ENCODE assay signal across 8 mouse cellular contexts in genomic region chr17:29615024-29615551, GRCm38 (mm10). TPM values are rescaled to one million over a fixed set of nuclear protein-coding genes. Genes with fewer than 3 reads are reported as not detected.
DNase-seq lines count a peak whose midpoint lies in the region; ATAC-seq and TF ChIP-seq lines count a peak whose summit lies in the region.

No protein-coding gene starts in this region.

- intact Hi-C loops in heart, adult 2 months (cut with DNase I), result loop anchor here (2.0 kb wide), 1 partner anchor 46 kb away; the partner anchor contains the start of gene Cmtr1

- no peaks in the 10 kb centered on the region for H3K27me3 ChIP-seq in heart, adult 2 months (ENCODE audit: control insufficient read depth, insufficient read depth, low read length)
- H3K27me3 ChIP-seq in embryonic facial prominence, embryonic 12.5 days, result no peaks in the 10 kb centered on the region
- no peaks in the 10 kb centered on the region for H3K27me3 ChIP-seq in limb, embryonic 10.5 days (ENCODE audit: low read depth, poor library complexity, severe bottlenecking)
- H3K27me3 ChIP-seq in neural tube, embryonic 14.5 days (ENCODE audit: control insufficient read depth, insufficient read depth, low read length), result no peaks in the 10 kb centered on the region; the same call in 1 of the 2 replicates

- no peak for DNase-seq in heart, adult 2 months
- no peak for DNase-seq in heart, adult 9 months (ENCODE audit: low spot score in 2 of 2)
- no peak for DNase-seq in limb, embryonic 10.5 days (ENCODE audit: low spot score)
- DNase-seq in cerebellum, adult 8-10 months, result no peak
- no peak for DNase-seq in thymus, postnatal 25 days

- peak; percentile 21 for ATAC-seq in CD4-positive, CD25-positive, alpha-beta regulatory T cell, adult 4 months
- ATAC-seq in embryonic facial prominence, embryonic 12.5 days (ENCODE audit: insufficient number of reproducible peaks, insufficient read depth, low FRiP score, low TSS enrichment), result no peak; the same call in 1 of the 2 replicates
- ATAC-seq in neural tube, embryonic 14.5 days (ENCODE audit: low read depth), result peak; percentile 64; the same call in 1 of the 2 replicates

- 1% methylated on average over 42 of the region's 43 CpGs for WGBS in heart, adult 2 months
- WGBS in embryonic facial prominence, embryonic 12.5 days, result 0% methylated on average over 41 of the region's 43 CpGs
- under 1% methylated on average over 43 of the region's 43 CpGs for WGBS in limb, embryonic 10.5 days
- under 1% methylated on average over 43 of the region's 43 CpGs for WGBS in neural tube, embryonic 14.5 days

- H3K36me3 ChIP-seq in heart, adult 2 months (ENCODE audit: control insufficient read depth, insufficient read depth, low read length), result no peaks in the 10 kb centered on the region
- H3K36me3 ChIP-seq in embryonic facial prominence, embryonic 12.5 days, result peaks cover 16% of the 10 kb centered on the region
- H3K36me3 ChIP-seq in limb, embryonic 10.5 days, result peaks cover 33% of the 10 kb centered on the region
- no peaks in the 10 kb centered on the region for H3K36me3 ChIP-seq in neural tube, embryonic 14.5 days (ENCODE audit: control insufficient read depth, insufficient read depth, low read length)

- no peaks in the 10 kb centered on the region for H3K9me3 ChIP-seq in embryonic facial prominence, embryonic 12.5 days
- H3K9me3 ChIP-seq in limb, embryonic 10.5 days (replicated peaks), result no peaks in the 10 kb centered on the region
- no peaks in the 10 kb centered on the region for H3K9me3 ChIP-seq in neural tube, embryonic 14.5 days (ENCODE audit: control insufficient read depth, low read length)

- peak overlapping the region; percentile 96 for H3K9ac ChIP-seq in heart, adult 2 months (ENCODE audit: low read depth, low read length)
- H3K9ac ChIP-seq in embryonic facial prominence, embryonic 12.5 days, result peak overlapping the region; percentile 97
- H3K9ac ChIP-seq in neural tube, embryonic 14.5 days (replicated peaks; ENCODE audit: low read depth, low read length), result peak overlapping the region; percentile 96

- peak overlapping the region; percentile 88 for H3K27ac ChIP-seq in heart, adult 2 months
- H3K27ac ChIP-seq in embryonic facial prominence, embryonic 12.5 days, result peak overlapping the region; percentile 96
- peak overlapping the region; percentile 96 for H3K27ac ChIP-seq in limb, embryonic 10.5 days
- peak overlapping the region; percentile 87 for H3K27ac ChIP-seq in neural tube, embryonic 14.5 days (ENCODE audit: low read depth, low read length)

- TF ChIP-seq CTCF in heart, adult 2 months (IDR thresholded peaks at IDR 0.05), result no peak

- H3K4me1 ChIP-seq in heart, adult 2 months (ENCODE audit: control insufficient read depth, insufficient read depth, low read length), result peaks cover 3% of the 10 kb centered on the region
- peaks cover 33% of the 10 kb centered on the region for H3K4me1 ChIP-seq in embryonic facial prominence, embryonic 12.5 days
- peaks cover 24% of the 10 kb centered on the region for H3K4me1 ChIP-seq in limb, embryonic 10.5 days
- peaks cover 19% of the 10 kb centered on the region for H3K4me1 ChIP-seq in neural tube, embryonic 14.5 days (ENCODE audit: control insufficient read depth, insufficient read depth, low read length)

- no peak for TF ChIP-seq EP300 in heart, adult 2 months (IDR thresholded peaks at IDR 0.05; ENCODE audit: insufficient read depth, low read depth, low read length)

- H3K79me2 ChIP-seq in heart, adult 2 months (replicated peaks; ENCODE audit: control insufficient read depth, insufficient read depth, low read length), result peaks cover 3% of the 10 kb centered on the region; the same call in 1 of the 2 replicates

- TF ChIP-seq POLR2A in heart, adult 2 months (IDR thresholded peaks at IDR 0.05; ENCODE audit: insufficient read depth, low read depth, low read length), result no peak

- H3K4me2 ChIP-seq in embryonic facial prominence, embryonic 12.5 days (replicated peaks), result peak overlapping the region; percentile 75
- peak overlapping the region; percentile 90 for H3K4me2 ChIP-seq in neural tube, embryonic 14.5 days (ENCODE audit: low read depth, low read length)

- peak overlapping the region; percentile 92 for H3K4me3 ChIP-seq in heart, adult 2 months
- peak overlapping the region; percentile 92 for H3K4me3 ChIP-seq in embryonic facial prominence, embryonic 12.5 days
- peak overlapping the region; percentile 93 for H3K4me3 ChIP-seq in limb, embryonic 10.5 days
- peak overlapping the region; percentile 98 for H3K4me3 ChIP-seq in neural tube, embryonic 14.5 days (ENCODE audit: low read depth, low read length)

RNA-seq across cellular contexts. Expression of gene Gm28043, which starts 0.4 kb away (rescaled TPM):
- 1 to 10 TPM; 1.0 to 1.1 TPM for total RNA-seq in heart, adult 2 months (2021)
- 0.39 and 0.91 TPM in 2 replicates for polyA plus RNA-seq in heart, adult 2 months (2012; rRNA removed)
- 1 to 10 TPM; 4.6 to 4.8 TPM for polyA plus RNA-seq in CD4-positive, CD25-positive, alpha-beta regulatory T cell, adult 4 months (2017; shearing (Covaris generic))
- 4.0 TPM in 2 replicates for polyA plus RNA-seq in embryonic facial prominence, embryonic 12.5 days (2016; fragmentation: Nextera tagmentation; extraction: Ambion mirVana)
- polyA plus RNA-seq in limb, embryonic 10.5 days (2016; fragmentation: Nextera tagmentation; extraction: Ambion mirVana), result 2.5 and 2.8 TPM in 2 replicates
- polyA plus RNA-seq in neural tube, embryonic 14.5 days (2014; fragmentation: Nextera tagmentation; extraction: Ambion mirVana), result 1.7 and 2.7 TPM in 2 replicates

RNA-seq across cellular contexts. Expression of gene Rnf8, which starts 0.5 kb away (rescaled TPM):
- 10 to 100 TPM; 15.6 to 18.1 TPM for total RNA-seq in heart, adult 2 months (2021)
- 17.6 and 19.2 TPM in 2 replicates for polyA plus RNA-seq in heart, adult 2 months (2012; rRNA removed)
- 10 to 100 TPM; 18.9 to 23.2 TPM for polyA plus RNA-seq in CD4-positive, CD25-positive, alpha-beta regulatory T cell, adult 4 months (2017; shearing (Covaris generic))
- 109 and 110 TPM in 2 replicates for polyA plus RNA-seq in embryonic facial prominence, embryonic 12.5 days (2016; fragmentation: Nextera tagmentation; extraction: Ambion mirVana)
- polyA plus RNA-seq in limb, embryonic 10.5 days (2016; fragmentation: Nextera tagmentation; extraction: Ambion mirVana), result 108 and 127 TPM in 2 replicates
- polyA plus RNA-seq in neural tube, embryonic 14.5 days (2014; fragmentation: Nextera tagmentation; extraction: Ambion mirVana), result 76.8 and 81.4 TPM in 2 replicates

RNA-seq across cellular contexts. Expression of gene Cmtr1, which starts 45.3 kb away (rescaled TPM):
- 10 to 100 TPM; 51.6 to 65.4 TPM for total RNA-seq in heart, adult 2 months (2021)
- polyA plus RNA-seq in heart, adult 2 months (2012; rRNA removed), result 24.0 and 42.2 TPM in 2 replicates
- 100 to 1,000 TPM in 1 of 2 experiments, 10 to 100 TPM in 1; 90.3 to 221 TPM for polyA plus RNA-seq in CD4-positive, CD25-positive, alpha-beta regulatory T cell, adult 4 months (2017; shearing (Covaris generic))
- polyA plus RNA-seq in embryonic facial prominence, embryonic 12.5 days (2016; fragmentation: Nextera tagmentation; extraction: Ambion mirVana), result 142 and 147 TPM in 2 replicates
- 124 and 134 TPM in 2 replicates for polyA plus RNA-seq in limb, embryonic 10.5 days (2016; fragmentation: Nextera tagmentation; extraction: Ambion mirVana)
- polyA plus RNA-seq in neural tube, embryonic 14.5 days (2014; fragmentation: Nextera tagmentation; extraction: Ambion mirVana), result 114 and 118 TPM in 2 replicates
